Mouse (Mus musculus): ENCODE results near the gene Pkd2l1. TPM values are rescaled to one million over a fixed set of nuclear protein-coding genes. Genes with fewer than 3 reads are reported as not detected.

Gene Pkd2l1
- 0.29 and 0.67 TPM in 2 replicates for polyA plus RNA-seq (2015; fragmentation: Nextera tagmentation; extraction: Ambion mirVana)

DNA sequence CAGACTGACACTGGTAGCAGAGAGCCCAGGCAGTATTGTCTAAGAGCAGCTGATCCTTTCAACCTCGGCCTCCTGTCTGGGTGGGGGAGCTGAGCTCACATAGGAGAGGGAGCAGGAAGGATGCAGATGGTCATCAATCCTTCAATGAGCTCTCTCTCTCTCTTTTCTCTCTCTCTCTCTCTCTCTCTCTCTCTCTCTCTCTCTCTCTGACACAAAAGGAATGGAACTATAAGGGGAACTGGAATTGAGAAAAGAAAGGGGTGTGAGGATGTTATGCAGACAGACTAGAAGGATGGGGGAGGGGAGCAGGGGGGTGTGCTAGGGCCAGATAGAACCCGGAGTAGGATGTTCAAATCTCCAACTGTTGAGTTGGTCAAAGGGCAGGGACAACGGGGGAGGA is at the start of gene Pkd2l1:
Pkd2l1 (minus strand) TSS at position 101 of the 400 bp plus-strand sequence.
- no peak within 1 kb of the TSS for H3K4me3 ChIP-seq
- H3K27ac ChIP-seq (replicated peaks), result no peak within 1 kb of the TSS
- 43% methylated on average over 3 of the region's 3 CpGs for WGBS
- no peaks in the 10 kb centered on the region for H3K9me3 ChIP-seq
- H3K27me3 ChIP-seq, result no peaks in the 10 kb centered on the region
- H3K9ac ChIP-seq, result no peak within 1 kb of the TSS
- H3K4me2 ChIP-seq, result no peak within 1 kb of the TSS
- H3K4me1 ChIP-seq (replicated peaks), result no peaks in the 10 kb centered on the region
- no peak for ATAC-seq (ENCODE audit: low FRiP score, low read depth)
- no peaks in the 10 kb centered on the region for H3K36me3 ChIP-seq

DNA sequence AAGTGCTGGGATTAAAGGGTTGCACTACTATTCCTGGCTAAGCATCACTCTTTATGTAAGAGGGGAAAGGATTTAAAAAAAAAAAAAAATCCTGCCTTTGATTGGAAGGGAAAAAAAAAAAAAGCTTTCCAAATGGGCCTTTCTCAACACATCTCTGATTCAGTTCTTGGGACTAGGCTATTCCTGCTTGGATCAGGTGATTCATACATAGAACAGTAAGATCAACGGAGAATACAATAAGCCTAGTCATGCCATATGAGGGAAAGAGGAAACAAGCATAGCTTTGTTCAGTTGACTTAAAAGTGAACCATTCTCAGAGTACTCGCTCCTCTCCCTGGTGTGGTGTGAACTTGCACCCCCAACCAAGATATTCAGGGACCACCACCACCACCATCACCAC is 46.7 kb upstream of the Pkd2l1 start:
- Histone ChIP-seq H3K27ac (replicated peaks) (no peak overlapping the region), H3K27me3 (no peaks in the 10 kb centered on the region), H3K4me3 (no peak overlapping the region), H3K36me3 (no peaks in the 10 kb centered on the region), H3K9ac (no peak overlapping the region), H3K4me1 (replicated peaks) (0 out of 2 replicates have a peak, but pooled peaks cover 4% of the 10 kb centered on the region), H3K4me2 (no peak overlapping the region), H3K9me3 (no peaks in the 10 kb centered on the region)
- ATAC-seq (ENCODE audit: low FRiP score, low read depth), result no peak
- 76% methylated on average over 2 of the region's 2 CpGs for WGBS

- peak; percentile 48; the same call in 1 of the 2 replicates for ATAC-seq (ENCODE audit: low FRiP score, low read depth)
- no peaks in the 10 kb centered on the region for H3K27me3 ChIP-seq
- no peaks in the 10 kb centered on the region for H3K9me3 ChIP-seq
- peak overlapping the region; percentile 33 for H3K4me3 ChIP-seq
- peak overlapping the region; percentile 20; the same call in 1 of the 2 replicates for H3K9ac ChIP-seq
- H3K4me2 ChIP-seq, result peak overlapping the region; percentile 52
- H3K27ac ChIP-seq (replicated peaks), result peak overlapping the region; percentile 65
- H3K36me3 ChIP-seq, result no peaks in the 10 kb centered on the region
- WGBS, result 17% methylated on average over 19 of the region's 19 CpGs
- 0 out of 2 replicates have a peak, but pooled peaks cover 4% of the 10 kb centered on the region for H3K4me1 ChIP-seq (replicated peaks)
Observed at GRCm38 (mm10) chr19:44237471-44238006, 45.3 kb upstream of the Pkd2l1 start.

- Histone ChIP-seq H3K27ac (replicated peaks) (no peak overlapping the region), H3K27me3 (no peaks in the 10 kb centered on the region), H3K4me1 (replicated peaks) (no peaks in the 10 kb centered on the region), H3K36me3 (no peaks in the 10 kb centered on the region), H3K9me3 (no peaks in the 10 kb centered on the region), H3K9ac (no peak overlapping the region), H3K4me3 (no peak overlapping the region), H3K4me2 (no peak overlapping the region)
- no peak for ATAC-seq (ENCODE audit: low FRiP score, low read depth)
- 92% methylated on average over 4 of the region's 4 CpGs for WGBS
Observed at GRCm38 (mm10) chr19:44231608-44232151, 39.4 kb upstream of the Pkd2l1 start.

- Histone ChIP-seq H3K4me1 (replicated peaks) (no peaks in the 10 kb centered on the region), H3K36me3 (no peaks in the 10 kb centered on the region), H3K4me3 (no peak overlapping the region), H3K9me3 (no peaks in the 10 kb centered on the region), H3K27me3 (no peaks in the 10 kb centered on the region), H3K9ac (no peak overlapping the region), H3K27ac (replicated peaks) (no peak overlapping the region), H3K4me2 (no peak overlapping the region)
- no peak for ATAC-seq (ENCODE audit: low FRiP score, low read depth)
- 68% methylated on average over 3 of the region's 3 CpGs for WGBS
Observed at GRCm38 (mm10) chr19:44230212-44230611, 38.0 kb upstream of the Pkd2l1 start.

GRCm38 (mm10) chr19:44229776-44230175 is 37.5 kb upstream of the Pkd2l1 start:
- H3K36me3 ChIP-seq, result no peaks in the 10 kb centered on the region
- no peaks in the 10 kb centered on the region for H3K27me3 ChIP-seq
- no peaks in the 10 kb centered on the region for H3K4me1 ChIP-seq (replicated peaks)
- H3K9me3 ChIP-seq, result no peaks in the 10 kb centered on the region
- 74% methylated on average over 2 of the region's 2 CpGs for WGBS
- no peak overlapping the region for H3K9ac ChIP-seq
- no peak overlapping the region for H3K4me3 ChIP-seq
- no peak for ATAC-seq (ENCODE audit: low FRiP score, low read depth)
- no peak overlapping the region for H3K4me2 ChIP-seq
- no peak overlapping the region for H3K27ac ChIP-seq (replicated peaks)

DNA sequence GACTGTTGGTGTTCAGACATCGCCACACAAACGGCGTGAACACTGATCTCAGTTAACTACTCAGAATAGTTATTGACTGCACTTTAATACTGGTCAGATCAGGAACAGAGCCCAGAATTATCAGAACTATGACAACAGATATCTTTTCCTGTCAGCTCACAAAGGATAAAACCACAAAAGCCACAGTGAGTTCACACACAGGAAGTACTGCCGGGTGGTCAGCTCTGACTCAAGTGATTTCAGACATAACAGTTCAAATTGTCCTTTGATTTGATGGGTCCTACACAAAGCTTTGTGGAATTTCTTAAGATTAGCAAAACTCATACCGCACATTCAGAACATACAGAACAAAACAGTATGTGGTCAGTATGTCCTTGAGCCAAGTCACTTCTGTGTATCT is 33.5 kb upstream of the Pkd2l1 start:
- Histone ChIP-seq H3K27me3 (no peaks in the 10 kb centered on the region), H3K4me3 (no peak overlapping the region), H3K9ac (no peak overlapping the region), H3K9me3 (no peaks in the 10 kb centered on the region), H3K27ac (replicated peaks) (no peak overlapping the region), H3K4me1 (replicated peaks) (no peaks in the 10 kb centered on the region), H3K4me2 (no peak overlapping the region), H3K36me3 (no peaks in the 10 kb centered on the region)
- 95% methylated on average over 5 of the region's 5 CpGs for WGBS
- no peak for ATAC-seq (ENCODE audit: low FRiP score, low read depth)

- no peaks in the 10 kb centered on the region for H3K9me3 ChIP-seq
- H3K4me3 ChIP-seq, result no peak overlapping the region
- no peak overlapping the region for H3K9ac ChIP-seq
- no peak for ATAC-seq (ENCODE audit: low FRiP score, low read depth)
- H3K36me3 ChIP-seq, result no peaks in the 10 kb centered on the region
- H3K27ac ChIP-seq (replicated peaks), result no peak overlapping the region
- H3K27me3 ChIP-seq, result no peaks in the 10 kb centered on the region
- H3K4me2 ChIP-seq, result no peak overlapping the region
- no peaks in the 10 kb centered on the region for H3K4me1 ChIP-seq (replicated peaks)
- 80% methylated on average over 3 of the region's 3 CpGs for WGBS
Observed at GRCm38 (mm10) chr19:44217958-44218525, 25.8 kb upstream of the Pkd2l1 start.

DNA sequence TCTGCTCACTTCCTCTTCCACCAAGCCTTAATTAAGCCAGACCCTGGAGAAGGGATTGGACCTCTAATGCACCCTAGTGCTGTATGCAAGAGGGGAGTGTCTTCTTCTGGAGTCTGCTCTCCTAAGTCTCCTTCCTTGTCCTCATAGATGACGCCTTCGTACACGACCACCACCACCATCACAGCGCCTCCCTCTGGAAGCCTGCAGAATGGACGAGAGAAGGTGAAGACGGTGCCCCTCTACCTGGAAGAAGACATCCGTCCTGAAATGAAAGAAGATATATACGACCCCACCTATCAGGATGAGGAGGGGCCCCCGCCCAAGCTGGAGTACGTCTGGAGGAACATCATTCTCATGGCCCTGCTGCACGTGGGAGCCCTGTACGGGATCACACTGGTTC is 23.0 kb upstream of the Pkd2l1 start:
- Histone ChIP-seq H3K9me3 (no peaks in the 10 kb centered on the region), H3K4me1 (replicated peaks) (no peaks in the 10 kb centered on the region), H3K9ac (no peak overlapping the region), H3K4me3 (no peak overlapping the region), H3K4me2 (no peak overlapping the region), H3K36me3 (no peaks in the 10 kb centered on the region), H3K27me3 (no peaks in the 10 kb centered on the region), H3K27ac (replicated peaks) (no peak overlapping the region)
- WGBS, result 83% methylated on average over 12 of the region's 12 CpGs
- ATAC-seq (ENCODE audit: low FRiP score, low read depth), result no peak

DNA sequence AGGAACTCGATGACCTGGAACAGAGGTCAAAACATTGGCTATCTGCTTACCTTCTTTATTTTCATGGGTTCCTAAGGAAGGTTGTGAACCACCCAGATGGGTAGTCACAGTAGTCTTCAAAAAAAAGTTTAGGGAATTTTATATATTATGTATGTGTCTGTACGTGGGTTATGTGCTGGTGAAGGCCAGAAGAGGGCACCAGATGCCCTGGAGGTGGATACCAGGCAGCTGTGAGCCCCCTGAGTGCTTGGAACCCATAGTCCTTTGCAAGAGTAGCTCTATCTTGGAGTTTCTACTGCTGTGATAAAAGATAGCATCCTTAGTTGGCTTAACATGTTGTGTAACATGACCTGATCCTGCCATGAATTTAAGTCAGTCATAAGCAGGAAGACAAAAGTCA is 14.8 kb upstream of the Pkd2l1 start:
- Histone ChIP-seq H3K4me3 (no peak overlapping the region), H3K27me3 (no peaks in the 10 kb centered on the region), H3K36me3 (no peaks in the 10 kb centered on the region), H3K4me2 (no peak overlapping the region), H3K9ac (no peak overlapping the region), H3K9me3 (no peaks in the 10 kb centered on the region), H3K27ac (replicated peaks) (no peak overlapping the region), H3K4me1 (replicated peaks) (no peaks in the 10 kb centered on the region)
- 72% methylated on average over 2 of the region's 2 CpGs for WGBS
- ATAC-seq (ENCODE audit: low FRiP score, low read depth), result no peak

- Histone ChIP-seq H3K36me3 (no peaks in the 10 kb centered on the region), H3K9me3 (no peaks in the 10 kb centered on the region), H3K4me2 (no peak within 1 kb of the TSS), H3K27ac (replicated peaks) (no peak within 1 kb of the TSS), H3K27me3 (no peaks in the 10 kb centered on the region), H3K4me3 (no peak within 1 kb of the TSS), H3K4me1 (replicated peaks) (no peaks in the 10 kb centered on the region), H3K9ac (no peak within 1 kb of the TSS)
- WGBS, result 95% methylated on average over 9 of the region's 9 CpGs
- ATAC-seq (ENCODE audit: low FRiP score, low read depth), result no peak
Observed at GRCm38 (mm10) chr19:44203015-44203564, 10.8 kb upstream of the Pkd2l1 start, which contains the start of gene Scd3. Scd3 (plus strand) TSS chr19:44203269.

DNA sequence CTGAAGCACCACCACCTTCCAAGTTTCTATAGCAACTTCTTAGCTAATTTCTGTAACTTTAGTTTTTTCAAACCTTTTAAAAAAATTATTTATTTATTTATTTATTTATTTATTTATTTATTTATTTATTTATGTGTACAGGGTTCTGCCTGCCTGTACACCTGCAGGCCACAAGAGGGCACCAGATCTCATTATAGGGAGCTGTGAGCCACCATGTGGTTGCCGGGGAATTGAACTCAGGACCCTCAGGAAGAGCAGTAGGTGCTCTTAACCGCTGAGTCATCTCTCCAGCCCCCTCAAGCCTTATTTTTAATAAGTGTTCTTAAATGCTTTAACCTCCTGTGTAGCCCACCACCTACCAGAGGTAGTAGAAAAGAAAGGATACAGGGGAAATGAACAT is 6.7 kb upstream of the Pkd2l1 start:
- ATAC-seq (ENCODE audit: low FRiP score, low read depth), result no peak
- H3K4me1 ChIP-seq (replicated peaks), result no peaks in the 10 kb centered on the region

More for the DNA sequence above, 6.7 kb upstream of the Pkd2l1 start:
- H3K9ac ChIP-seq, result no peak overlapping the region
- H3K27ac ChIP-seq (replicated peaks), result no peak overlapping the region
- WGBS, result 81% methylated on average over 2 of the region's 2 CpGs
- H3K27me3 ChIP-seq, result no peaks in the 10 kb centered on the region
- H3K4me2 ChIP-seq, result no peak overlapping the region
- no peaks in the 10 kb centered on the region for H3K36me3 ChIP-seq
- no peak overlapping the region for H3K4me3 ChIP-seq
- H3K9me3 ChIP-seq, result no peaks in the 10 kb centered on the region
